Mouse (Mus musculus): Measurements from ENCODE around the gene Gabrg3.

DNA sequence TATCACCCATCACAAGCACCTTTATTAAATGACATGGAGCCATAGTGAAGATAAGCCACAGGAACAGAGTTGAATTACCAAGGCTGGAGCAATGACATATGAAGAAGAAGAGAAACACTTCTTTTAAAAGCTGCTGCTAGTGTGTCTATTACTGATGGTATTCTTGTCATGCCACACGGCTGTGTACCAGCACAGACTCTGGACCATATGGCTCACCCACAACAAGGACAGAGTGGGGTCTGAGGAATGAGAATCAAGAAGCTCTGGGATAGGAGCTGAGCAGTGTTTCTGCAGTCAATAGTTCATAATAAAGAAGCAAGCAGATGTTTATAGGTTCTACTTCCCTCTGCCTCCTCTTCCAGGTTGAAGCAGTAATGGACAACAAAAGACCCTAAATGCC, 585.1 kb downstream of the Gabrg3 start:
- TF ChIP-seq GATA1 (IDR thresholded peaks at IDR 0.05; ENCODE audit: low read length) (no peak), TAL1 (IDR thresholded peaks at IDR 0.05; ENCODE audit: low read length) (no peak)
